Mouse (Mus musculus): Measurements from ENCODE around the gene Galt.
"Not testable (repeated sequence)": the region's sequence is repeated elsewhere in the genome, so short reads cannot be mapped to it uniquely, and the experiment has no call there.

The Galt gene

DNA sequence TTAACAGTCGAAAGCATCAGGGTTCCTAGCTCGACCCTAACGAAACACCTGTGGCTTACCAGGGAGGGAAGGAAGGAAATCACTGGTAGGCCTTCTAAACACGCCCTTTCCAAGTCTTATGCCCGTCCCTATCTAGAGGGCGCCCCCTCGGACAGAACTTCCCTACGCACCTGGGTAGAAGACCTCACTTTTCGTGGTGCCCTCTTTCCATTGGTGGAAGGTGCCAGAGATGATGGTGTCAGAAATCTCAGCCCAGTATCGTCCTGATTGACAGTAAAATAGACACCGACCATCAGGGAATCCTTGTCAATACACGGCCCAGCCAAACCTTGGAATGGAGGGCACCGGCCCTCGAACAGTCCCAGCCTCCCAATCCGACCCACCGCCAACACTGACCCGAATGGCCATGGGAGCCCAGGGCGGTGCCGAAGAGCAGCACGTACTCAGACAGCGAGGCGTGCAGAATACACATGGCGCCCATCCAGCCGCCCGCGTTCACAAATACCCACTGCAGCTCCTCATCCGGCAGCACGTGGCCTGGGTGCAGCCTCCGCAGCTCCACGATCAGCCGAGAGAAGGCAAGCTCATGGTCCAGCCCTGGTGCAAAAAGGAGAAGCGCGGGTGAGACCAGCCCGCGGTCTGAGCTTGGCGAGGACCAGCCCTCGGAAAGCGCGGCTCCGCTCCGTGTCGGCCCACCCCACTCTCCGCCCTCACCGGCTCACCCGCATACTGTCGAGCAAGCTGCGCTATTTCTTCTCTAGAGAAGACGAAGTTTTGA is 14.5 kb upstream of the Galt start:
- peak; percentile 58 for DNase-seq (ENCODE audit: low read depth)

DNA sequence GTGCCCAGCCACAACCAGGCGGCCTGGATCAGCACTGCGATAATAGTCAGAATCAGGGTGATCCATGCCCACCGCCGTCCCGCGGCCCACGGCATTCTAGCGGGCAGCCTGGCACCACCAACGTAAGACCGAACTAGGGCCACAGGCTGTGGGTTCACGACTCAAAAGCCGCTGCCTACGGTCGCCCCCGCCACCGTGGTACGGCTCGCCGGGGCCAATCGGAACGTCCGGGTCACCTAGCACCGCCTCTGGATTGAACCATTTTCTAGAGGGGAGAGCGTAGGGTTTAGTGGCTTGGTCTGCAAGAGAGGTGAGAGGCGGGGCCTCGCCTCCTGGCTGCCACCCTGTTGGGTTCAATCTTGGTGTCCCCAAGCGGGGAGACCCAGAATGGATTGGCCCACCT is 13.9 kb upstream of the Galt start:
- peak; percentile 95 for DNase-seq (ENCODE audit: low read depth)

- DNase-seq (ENCODE audit: low read depth): no peak
Measured at GRCm38 (mm10) chr4:41744131-41744530, 10.9 kb upstream of the Galt start.

- no peak for DNase-seq (ENCODE audit: low read depth)
Measured at GRCm38 (mm10) chr4:41745021-41745420, 10.0 kb upstream of the Galt start.

GRCm38 (mm10) chr4:41755338-41756305 is 594 bp downstream of the Galt start, which contains the start of gene Sigmar1:
Sigmar1 (minus strand) TSS chr4:41756157.
- peak; percentile 95 for DNase-seq (ENCODE audit: low read depth)

DNA sequence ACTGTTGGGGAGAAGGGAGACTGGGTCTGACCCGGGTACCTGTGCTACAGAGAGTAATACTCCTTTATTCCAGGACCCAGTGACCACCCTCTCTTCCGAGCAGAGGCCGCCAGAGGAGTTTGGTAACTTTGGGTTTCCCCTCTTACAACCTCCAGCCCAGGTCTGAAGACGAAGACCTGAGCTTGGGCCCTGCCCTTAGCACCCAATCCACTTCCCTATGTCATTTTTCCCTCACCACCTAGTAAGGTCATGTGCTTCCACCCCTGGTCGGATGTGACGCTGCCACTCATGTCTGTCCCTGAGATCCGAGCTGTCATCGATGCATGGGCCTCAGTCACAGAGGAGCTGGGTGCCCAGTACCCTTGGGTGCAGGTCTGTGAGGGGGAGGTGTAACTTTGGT is 1.4 kb downstream of the Galt start:
- DNase-seq (ENCODE audit: low read depth): no peak

GRCm38 (mm10) chr4:41757321-41757720 is 2.3 kb downstream of the Galt start:
- DNase-seq (ENCODE audit: low read depth): no peak

- DNase-seq (ENCODE audit: low read depth): no peak
Measured at GRCm38 (mm10) chr4:41758021-41758420, 3.0 kb downstream of the Galt start.

GRCm38 (mm10) chr4:41758701-41759100 is 3.7 kb downstream of the Galt start:
- DNase-seq (ENCODE audit: low read depth): no peak

DNA sequence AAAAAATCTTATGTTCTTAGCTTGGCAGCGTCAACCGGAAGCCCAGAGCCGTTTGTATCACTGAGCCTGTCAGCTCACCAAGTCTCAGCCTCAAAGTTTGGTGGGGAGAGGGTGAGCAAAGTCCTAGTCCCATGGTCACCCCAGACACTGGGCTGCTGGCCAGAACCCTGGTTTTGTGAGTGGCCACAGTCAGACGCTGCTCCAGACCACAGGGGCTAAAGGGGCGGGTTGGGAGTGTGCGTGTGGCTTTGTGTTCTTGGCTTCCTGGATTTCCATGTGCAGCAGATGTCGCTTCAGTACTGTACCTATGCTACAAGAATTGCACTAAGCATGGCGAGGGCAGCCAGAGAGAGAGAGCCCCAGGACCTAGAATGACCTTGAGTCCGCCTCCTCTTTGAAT is 4.2 kb downstream of the Galt start:
- no peak for DNase-seq (ENCODE audit: low read depth)

- DNase-seq (ENCODE audit: low read depth): no peak
Measured at GRCm38 (mm10) chr4:41759656-41760287, 4.7 kb downstream of the Galt start.

- DNase-seq (ENCODE audit: low read depth): no peak
Measured at GRCm38 (mm10) chr4:41760288-41760721, 5.3 kb downstream of the Galt start.

DNA sequence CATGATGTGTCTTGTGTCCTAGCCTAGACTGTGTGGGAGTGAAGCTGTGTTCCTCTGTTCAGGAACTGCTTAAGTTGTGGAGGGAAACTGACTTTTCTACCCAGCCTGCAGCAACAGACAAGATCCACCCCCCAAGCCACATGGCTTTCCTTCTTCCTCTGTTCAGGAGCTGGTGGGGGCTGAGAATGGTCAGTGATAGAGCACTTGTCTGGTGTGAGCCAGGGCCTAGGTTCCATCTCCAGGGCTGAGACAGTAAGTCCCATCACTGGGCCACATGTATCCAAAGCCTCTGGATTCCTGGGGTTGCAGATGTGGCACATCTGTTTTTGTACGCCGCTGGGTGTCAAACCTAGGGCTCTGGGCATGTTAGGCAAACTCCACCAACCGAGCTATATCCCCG is 5.9 kb downstream of the Galt start:
- DNase-seq (ENCODE audit: low read depth): no peak

GRCm38 (mm10) chr4:41761680-41762079 is 6.7 kb downstream of the Galt start:
- no peak for DNase-seq (ENCODE audit: low read depth)

DNA sequence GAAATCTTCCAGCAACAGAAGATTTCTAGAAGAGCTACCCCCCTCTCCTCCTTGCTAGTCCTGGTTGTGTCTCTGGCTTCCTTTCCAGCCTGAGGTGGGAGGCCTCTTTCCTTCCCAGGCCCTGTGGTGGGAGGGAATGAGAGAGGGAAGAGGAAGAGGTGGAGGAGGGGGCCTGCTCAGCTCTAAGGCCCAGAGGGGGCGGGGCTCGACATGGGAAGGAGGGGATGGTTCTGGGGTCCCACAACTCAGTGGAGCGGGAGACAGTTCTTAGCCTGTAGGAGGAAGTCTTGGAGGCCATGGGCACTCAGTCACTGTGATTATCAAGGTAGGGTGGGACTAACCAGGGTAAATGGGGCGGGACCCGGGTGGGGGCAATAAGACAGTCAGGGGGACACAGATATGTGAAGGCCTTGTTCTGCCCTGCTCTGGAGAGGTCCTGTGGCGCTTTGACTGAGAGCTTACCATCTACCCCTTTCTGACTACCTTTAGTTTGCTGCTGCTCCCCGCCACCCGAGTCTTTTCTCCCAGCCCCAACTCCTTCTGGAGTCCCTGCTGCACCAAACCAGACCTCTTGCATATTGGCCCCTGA is 7.2 kb downstream of the Galt start:
- no peak for DNase-seq (ENCODE audit: low read depth)

DNA sequence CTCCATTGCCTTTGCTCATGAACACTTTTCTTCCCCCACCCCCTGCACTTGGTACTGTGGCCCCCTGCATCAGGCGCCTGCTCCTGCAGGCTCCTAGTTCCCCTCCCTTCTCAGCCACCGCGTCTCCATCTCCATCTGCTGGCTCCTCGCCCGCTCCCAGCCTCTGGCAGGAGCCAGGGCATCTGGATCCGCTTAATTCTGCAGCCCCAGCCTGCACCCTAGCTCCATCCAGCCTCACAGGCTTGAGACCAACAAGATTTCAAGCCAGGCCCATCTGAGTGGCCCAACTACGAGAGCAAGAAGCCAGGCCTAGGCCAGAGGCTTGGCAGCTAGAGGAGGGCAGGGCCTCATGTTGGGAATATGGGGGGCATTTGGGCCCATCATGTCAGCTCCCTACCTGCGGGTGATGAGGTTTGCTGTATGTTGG is 7.7 kb downstream of the Galt start:
- not testable (repeated sequence) for DNase-seq (ENCODE audit: low read depth)

- not testable (repeated sequence) for DNase-seq (ENCODE audit: low read depth)
Measured at GRCm38 (mm10) chr4:41763176-41763575, 8.1 kb downstream of the Galt start.

GRCm38 (mm10) chr4:41767301-41767700 is 12.3 kb downstream of the Galt start:
- DNase-seq (ENCODE audit: low read depth): not testable (repeated sequence)

DNA sequence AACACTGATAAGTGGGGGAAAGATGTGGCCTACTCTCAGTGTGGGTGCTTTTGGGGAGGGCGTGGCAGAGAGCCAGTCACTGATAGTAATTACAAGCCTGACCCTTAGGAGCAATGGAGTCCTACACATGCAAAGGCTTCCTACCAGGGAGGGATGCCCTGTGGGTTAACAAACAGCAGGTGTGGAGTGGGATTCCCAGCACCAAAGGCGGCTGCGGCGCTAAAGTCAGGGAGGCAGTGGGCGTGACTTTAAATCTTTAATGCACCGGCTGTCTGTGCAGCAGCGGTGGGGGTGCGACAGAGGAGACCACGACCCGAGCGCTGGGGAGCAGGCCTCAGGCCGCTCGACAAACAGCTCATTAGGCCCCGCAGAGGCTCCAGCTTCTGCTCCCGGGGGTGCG is 17.9 kb downstream of the Galt start:
- DNase-seq (ENCODE audit: low read depth): peak; percentile 33

DNA sequence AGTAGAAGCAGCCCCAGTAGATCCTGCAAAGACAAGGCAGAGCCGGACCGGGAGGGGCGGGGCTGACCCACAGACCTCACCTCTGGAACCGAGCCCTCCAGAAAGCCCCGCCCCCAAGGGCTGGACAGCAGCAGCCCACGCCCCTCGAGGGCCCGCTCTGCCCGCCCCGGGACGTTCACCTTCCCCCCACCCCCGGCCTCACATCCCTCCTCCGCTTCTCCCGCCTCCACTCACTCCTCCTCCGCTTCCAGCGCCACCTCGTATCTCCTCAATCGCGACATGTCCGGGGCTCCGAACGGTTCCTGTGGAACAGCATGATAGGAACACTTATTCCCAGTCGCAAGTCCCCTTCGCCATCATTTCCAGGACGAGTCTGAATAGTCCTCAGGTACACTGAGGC is 18.5 kb downstream of the Galt start:
- DNase-seq (ENCODE audit: low read depth): peak; percentile 68

DNA sequence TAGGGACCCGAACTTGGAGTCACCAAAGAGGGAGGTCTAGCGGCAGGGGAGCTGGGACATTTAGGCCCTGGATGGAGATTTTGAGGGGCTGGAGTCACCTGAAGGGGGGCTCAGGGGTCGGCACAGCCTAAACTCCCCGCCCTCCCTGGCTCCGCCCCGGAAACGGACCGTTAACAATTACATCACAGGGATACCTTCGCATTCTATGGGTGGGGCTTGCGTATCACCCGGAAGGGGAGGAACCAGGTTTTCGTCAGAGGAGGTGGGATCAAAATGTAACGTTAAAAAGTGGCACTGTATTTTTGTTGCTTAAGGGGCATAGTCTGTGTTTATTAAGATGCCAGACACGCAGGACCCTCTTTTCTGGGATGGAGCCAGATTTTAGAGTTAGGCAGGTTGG is 19.0 kb downstream of the Galt start, which contains the start of gene Ccl27a:
Gene Ccl27a (minus strand): TSS at position 246 of the 400 bp plus-strand sequence.
- DNase-seq (ENCODE audit: low read depth): peak; percentile 90

GRCm38 (mm10) chr4:41774506-41774905 is 19.5 kb downstream of the Galt start:
- not testable (repeated sequence) for DNase-seq (ENCODE audit: low read depth)

Measured in naive thymus-derived CD4-positive, alpha-beta T cell, adult 2 months (primary cell).